Mouse (Mus musculus) layer of hippocampus, adult 9-10 months (tissue): ENCODE results near the gene Kank3.

Experiments used
- DNase-seq: peaks from one replicate; pipeline ENCODE4 v3.0.0; 2022; ENCODE audit warnings: low spot score

Gene Kank3

DNA sequence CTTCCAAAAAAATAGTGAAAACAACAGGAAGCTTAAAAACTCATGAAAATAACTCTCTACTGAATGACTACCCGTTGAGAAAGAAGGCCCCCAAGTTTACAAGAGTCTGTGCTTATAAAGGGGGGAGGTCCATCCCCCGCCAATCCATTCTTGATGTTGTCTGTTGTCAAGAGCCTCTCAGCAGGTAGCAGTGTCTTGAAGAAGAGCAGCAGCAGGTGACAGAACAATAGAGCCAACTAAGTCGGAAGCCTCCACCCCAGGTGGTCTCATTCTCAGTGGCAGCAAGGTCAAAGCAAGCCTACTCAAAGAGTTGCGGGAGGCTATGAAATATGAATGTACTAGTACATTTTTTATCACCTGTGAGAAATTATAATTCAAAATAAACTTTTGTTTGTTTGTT is 47.5 kb downstream of the Kank3 start:
- DNase-seq = no peak

GRCm38 (mm10) chr17:33865330-33866030 is 55.2 kb downstream of the Kank3 start:
- peak; percentile 53 for DNase-seq
